13 mouse cellular contexts compared by ENCODE assay signal in genomic region chr10:70874994-70875538, GRCm38 (mm10).
DNase-seq lines count a peak whose midpoint lies in the region; ATAC-seq lines count a peak whose summit lies in the region.
"Had no signal": no experiment of that assay in that cellular context is flagged by ENCODE, and none has a peak within 500 bp of the region (broad histone marks: within the 10 kb centered on the region; RNA-seq: fewer than 3 reads in every experiment).

No protein-coding gene starts in this region.

- no peaks in the 10 kb centered on the region for H3K36me3 ChIP-seq in kidney, embryonic 16.5 days (ENCODE audit: insufficient read depth, low read length)
- no peaks in the 10 kb centered on the region for H3K36me3 ChIP-seq in midbrain, embryonic 14.5 days (ENCODE audit: control insufficient read depth, insufficient read depth, low read length)
- H3K36me3 ChIP-seq: limb, embryonic 12.5 days had no signal

- H3K4me3 ChIP-seq in kidney, embryonic 16.5 days (ENCODE audit: low read length), result no peak overlapping the region
- H3K4me3 ChIP-seq in midbrain, embryonic 14.5 days (replicated peaks; ENCODE audit: low read depth, low read length), result no peak overlapping the region
- H3K4me3 ChIP-seq: limb, embryonic 12.5 days had no signal

- ATAC-seq in kidney, embryonic 16.5 days (ENCODE audit: low FRiP score, low TSS enrichment), result peak; percentile 54; the same call in 1 of the 2 replicates
- ATAC-seq in midbrain, embryonic 14.5 days (ENCODE audit: low FRiP score, low TSS enrichment), result no peak

- H3K27me3 ChIP-seq in kidney, embryonic 16.5 days (ENCODE audit: insufficient read depth, low read length), result no peaks in the 10 kb centered on the region
- H3K27me3 ChIP-seq in midbrain, embryonic 14.5 days (ENCODE audit: control insufficient read depth, insufficient read depth, low read length), result no peaks in the 10 kb centered on the region
- H3K27me3 ChIP-seq: limb, embryonic 12.5 days had no signal

- no peaks in the 10 kb centered on the region for H3K4me1 ChIP-seq in kidney, embryonic 16.5 days (ENCODE audit: insufficient read depth, low read length)
- no peaks in the 10 kb centered on the region for H3K4me1 ChIP-seq in midbrain, embryonic 14.5 days (ENCODE audit: control insufficient read depth, insufficient read depth, low read length)

- H3K9ac ChIP-seq in kidney, embryonic 16.5 days (replicated peaks; ENCODE audit: low read length), result no peak overlapping the region
- no peak overlapping the region for H3K9ac ChIP-seq in midbrain, embryonic 14.5 days (replicated peaks; ENCODE audit: low read length)
- H3K9ac ChIP-seq: limb, embryonic 12.5 days; lung, embryonic 14.5 days had no signal

- H3K27ac ChIP-seq in kidney, embryonic 16.5 days (ENCODE audit: low read length), result no peak overlapping the region
- no peak overlapping the region for H3K27ac ChIP-seq in midbrain, embryonic 14.5 days (replicated peaks; ENCODE audit: low read depth, low read length)
- H3K27ac ChIP-seq: limb, embryonic 12.5 days had no signal

- 30% methylated on average over 12 of the region's 12 CpGs for WGBS in kidney, embryonic 16.5 days
- 14% methylated on average over 12 of the region's 12 CpGs for WGBS in midbrain, embryonic 14.5 days

- H3K4me2 ChIP-seq in kidney, embryonic 16.5 days (replicated peaks; ENCODE audit: low read depth, low read length), result no peak overlapping the region; the same call in 1 of the 2 replicates
- no peak overlapping the region for H3K4me2 ChIP-seq in midbrain, embryonic 14.5 days (ENCODE audit: low read length)
- H3K4me2 ChIP-seq: limb, embryonic 12.5 days; lung, embryonic 14.5 days had no signal

- no peak for DNase-seq in kidney, postnatal 36 days
- peak; percentile 79 for DNase-seq in brain, adult 2 months (ENCODE audit: low read depth, low spot score)
- peak; percentile 21 for DNase-seq in forelimb bud, embryonic 11.5 days (ENCODE audit: low read depth, low spot score)
- peak; percentile 38 for DNase-seq in midbrain, embryonic 14.5 days
- DNase-seq in lung, postnatal 36 days, result no peak
- DNase-seq in cerebellum, postnatal 4 days (ENCODE audit: low spot score in 2 of 2), result no peak
- no peak for DNase-seq in frontal cortex, postnatal 14 days (ENCODE audit: low spot score in 2 of 2)
- DNase-seq: adrenal gland, postnatal 25 days; cerebellum, adult 8-10 months; gastrocnemius, postnatal 14 days; lung, embryonic 14.5 days had no signal

- no peaks in the 10 kb centered on the region for H3K9me3 ChIP-seq in kidney, embryonic 16.5 days (ENCODE audit: low read length)
- no peaks in the 10 kb centered on the region for H3K9me3 ChIP-seq in midbrain, embryonic 14.5 days (ENCODE audit: control insufficient read depth, low read length)
- H3K9me3 ChIP-seq: limb, embryonic 12.5 days had no signal

Comparison
In these comparisons a context has a peak if more than half of its experiments do, and no peak if none do; other contexts are left out.
1. DNase-seq: peak in brain, adult 2 months (single experiment), forelimb bud, embryonic 11.5 days (single experiment) and midbrain, embryonic 14.5 days (single experiment); none in kidney, postnatal 36 days (0 of 2), lung, postnatal 36 days (single experiment), cerebellum, postnatal 4 days (0 of 2) and frontal cortex, postnatal 14 days (0 of 2).